Mouse (Mus musculus): Measurements from ENCODE around the gene Dnajc1. TPM values are rescaled to one million over a fixed set of nuclear protein-coding genes. Genes with fewer than 3 reads are reported as not detected.

The Dnajc1 gene
- polyA plus RNA-seq, 1 experiment from 2014 or later: 49.6 TPM

- no peak for ATAC-seq (ENCODE audit: insufficient number of reproducible peaks, insufficient read depth, low FRiP score, low read depth)
- H3K9me3 ChIP-seq (ENCODE audit: control insufficient read depth, low read depth, low read length): no peaks in the 10 kb centered on the region
- no peaks in the 10 kb centered on the region for H3K27me3 ChIP-seq (ENCODE audit: control insufficient read depth, insufficient read depth, low read length)
- no peak overlapping the region for H3K9ac ChIP-seq (replicated peaks; ENCODE audit: low read depth, low read length)
- H3K4me2 ChIP-seq (replicated peaks; ENCODE audit: low read depth, low read length): no peak overlapping the region
- WGBS: 69% methylated on average over 1 of the region's 1 CpGs
- no peaks in the 10 kb centered on the region for H3K4me1 ChIP-seq (ENCODE audit: control insufficient read depth, insufficient read depth, low read length)
- no peak overlapping the region for H3K27ac ChIP-seq (ENCODE audit: low read length)
- H3K36me3 ChIP-seq (ENCODE audit: control insufficient read depth, insufficient read depth, low read length): peaks cover 46% of the 10 kb centered on the region
- no peak overlapping the region for H3K4me3 ChIP-seq (ENCODE audit: low read depth, low read length)
Measured at GRCm38 (mm10) chr2:18201820-18202462, 190.7 kb downstream of the Dnajc1 start.

- Histone ChIP-seq H3K4me2 (replicated peaks; ENCODE audit: low read depth, low read length) (no peak overlapping the region), H3K4me3 (ENCODE audit: low read depth, low read length) (no peak overlapping the region), H3K9ac (replicated peaks; ENCODE audit: low read depth, low read length) (no peak overlapping the region), H3K4me1 (ENCODE audit: control insufficient read depth, insufficient read depth, low read length) (no peaks in the 10 kb centered on the region), H3K36me3 (ENCODE audit: control insufficient read depth, insufficient read depth, low read length) (peaks cover 27% of the 10 kb centered on the region), H3K27me3 (ENCODE audit: control insufficient read depth, insufficient read depth, low read length) (no peaks in the 10 kb centered on the region), H3K27ac (ENCODE audit: low read length) (no peak overlapping the region), H3K9me3 (ENCODE audit: control insufficient read depth, low read depth, low read length) (no peaks in the 10 kb centered on the region)
- ATAC-seq (ENCODE audit: insufficient number of reproducible peaks, insufficient read depth, low FRiP score, low read depth): 0 out of 2 replicates have a peak, but pooled peaks have one; percentile 37
- 56% methylated on average over 3 of the region's 3 CpGs for WGBS
Measured at GRCm38 (mm10) chr2:18195691-18196396, 196.8 kb downstream of the Dnajc1 start.

- H3K9ac ChIP-seq (replicated peaks; ENCODE audit: low read depth, low read length): no peak overlapping the region
- no peaks in the 10 kb centered on the region for H3K27me3 ChIP-seq (ENCODE audit: control insufficient read depth, insufficient read depth, low read length)
- no peaks in the 10 kb centered on the region for H3K9me3 ChIP-seq (ENCODE audit: control insufficient read depth, low read depth, low read length)
- H3K27ac ChIP-seq (ENCODE audit: low read length): no peak overlapping the region
- peaks cover 27% of the 10 kb centered on the region for H3K36me3 ChIP-seq (ENCODE audit: control insufficient read depth, insufficient read depth, low read length)
- 62% methylated on average over 4 of the region's 4 CpGs for WGBS
- no peak overlapping the region for H3K4me3 ChIP-seq (ENCODE audit: low read depth, low read length)
- H3K4me1 ChIP-seq (ENCODE audit: control insufficient read depth, insufficient read depth, low read length): no peaks in the 10 kb centered on the region
- no peak for ATAC-seq (ENCODE audit: insufficient number of reproducible peaks, insufficient read depth, low FRiP score, low read depth)
- no peak overlapping the region for H3K4me2 ChIP-seq (replicated peaks; ENCODE audit: low read depth, low read length)
Measured at GRCm38 (mm10) chr2:18195285-18195684, 197.3 kb downstream of the Dnajc1 start.

GRCm38 (mm10) chr2:18188367-18188766 is 204.3 kb downstream of the Dnajc1 start:
- no peak overlapping the region for H3K4me2 ChIP-seq (replicated peaks; ENCODE audit: low read depth, low read length)
- no peak for ATAC-seq (ENCODE audit: insufficient number of reproducible peaks, insufficient read depth, low FRiP score, low read depth)

GRCm38 (mm10) chr2:18183079-18183478 is 209.6 kb downstream of the Dnajc1 start:
- Histone ChIP-seq H3K27me3 (ENCODE audit: control insufficient read depth, insufficient read depth, low read length) (no peaks in the 10 kb centered on the region), H3K4me3 (ENCODE audit: low read depth, low read length) (no peak overlapping the region), H3K4me2 (replicated peaks; ENCODE audit: low read depth, low read length) (no peak overlapping the region), H3K9me3 (ENCODE audit: control insufficient read depth, low read depth, low read length) (no peaks in the 10 kb centered on the region), H3K27ac (ENCODE audit: low read length) (no peak overlapping the region), H3K4me1 (ENCODE audit: control insufficient read depth, insufficient read depth, low read length) (no peaks in the 10 kb centered on the region), H3K36me3 (ENCODE audit: control insufficient read depth, insufficient read depth, low read length) (peaks cover 15% of the 10 kb centered on the region), H3K9ac (replicated peaks; ENCODE audit: low read depth, low read length) (no peak overlapping the region)
- ATAC-seq (ENCODE audit: insufficient number of reproducible peaks, insufficient read depth, low FRiP score, low read depth): no peak

More at GRCm38 (mm10) chr2:18188367-18188766, 204.3 kb downstream of the Dnajc1 start:
- Histone ChIP-seq H3K27me3 (ENCODE audit: control insufficient read depth, insufficient read depth, low read length) (no peaks in the 10 kb centered on the region), H3K36me3 (ENCODE audit: control insufficient read depth, insufficient read depth, low read length) (peaks cover 30% of the 10 kb centered on the region), H3K9ac (replicated peaks; ENCODE audit: low read depth, low read length) (no peak overlapping the region), H3K4me3 (ENCODE audit: low read depth, low read length) (no peak overlapping the region), H3K27ac (ENCODE audit: low read length) (no peak overlapping the region), H3K9me3 (ENCODE audit: control insufficient read depth, low read depth, low read length) (no peaks in the 10 kb centered on the region), H3K4me1 (ENCODE audit: control insufficient read depth, insufficient read depth, low read length) (no peaks in the 10 kb centered on the region)
- 98% methylated on average over 2 of the region's 2 CpGs for WGBS

DNA sequence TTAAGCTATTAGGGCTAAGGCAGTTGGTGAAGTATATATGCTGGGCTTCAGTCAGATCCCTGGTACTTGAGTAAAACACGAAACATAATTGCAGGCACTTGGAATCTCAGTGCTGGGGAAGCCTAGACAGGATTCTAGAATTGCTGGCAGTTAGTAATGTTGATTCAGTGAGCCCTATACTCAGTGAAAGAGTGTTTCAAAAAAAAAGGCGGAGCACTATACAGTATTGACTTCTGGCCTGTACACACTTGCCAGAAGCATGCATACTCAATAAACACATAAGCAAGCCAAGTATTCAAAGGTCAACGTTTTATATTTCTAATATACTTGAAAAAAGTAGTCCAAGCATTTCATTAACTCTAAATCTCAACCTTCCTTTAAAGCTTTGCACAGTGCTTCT is 211.0 kb downstream of the Dnajc1 start:
- H3K4me3 ChIP-seq (ENCODE audit: low read depth, low read length): no peak overlapping the region
- no peaks in the 10 kb centered on the region for H3K9me3 ChIP-seq (ENCODE audit: control insufficient read depth, low read depth, low read length)
- no peak overlapping the region for H3K9ac ChIP-seq (replicated peaks; ENCODE audit: low read depth, low read length)
- H3K27ac ChIP-seq (ENCODE audit: low read length): no peak overlapping the region
- WGBS: 84% methylated on average over 3 of the region's 3 CpGs
- no peaks in the 10 kb centered on the region for H3K27me3 ChIP-seq (ENCODE audit: control insufficient read depth, insufficient read depth, low read length)
- ATAC-seq (ENCODE audit: insufficient number of reproducible peaks, insufficient read depth, low FRiP score, low read depth): no peak
- no peak overlapping the region for H3K4me2 ChIP-seq (replicated peaks; ENCODE audit: low read depth, low read length)
- no peaks in the 10 kb centered on the region for H3K4me1 ChIP-seq (ENCODE audit: control insufficient read depth, insufficient read depth, low read length)
- H3K36me3 ChIP-seq (ENCODE audit: control insufficient read depth, insufficient read depth, low read length): peaks cover 14% of the 10 kb centered on the region

GRCm38 (mm10) chr2:18180323-18180722 is 212.3 kb downstream of the Dnajc1 start:
- no peak for ATAC-seq (ENCODE audit: insufficient number of reproducible peaks, insufficient read depth, low FRiP score, low read depth)
- no peaks in the 10 kb centered on the region for H3K4me1 ChIP-seq (ENCODE audit: control insufficient read depth, insufficient read depth, low read length)
- no peak overlapping the region for H3K4me3 ChIP-seq (ENCODE audit: low read depth, low read length)
- WGBS: 93% methylated on average over 5 of the region's 5 CpGs
- H3K36me3 ChIP-seq (ENCODE audit: control insufficient read depth, insufficient read depth, low read length): peaks cover 21% of the 10 kb centered on the region
- no peak overlapping the region for H3K9ac ChIP-seq (replicated peaks; ENCODE audit: low read depth, low read length)
- H3K4me2 ChIP-seq (replicated peaks; ENCODE audit: low read depth, low read length): no peak overlapping the region
- no peak overlapping the region for H3K27ac ChIP-seq (ENCODE audit: low read length)
- H3K27me3 ChIP-seq (ENCODE audit: control insufficient read depth, insufficient read depth, low read length): no peaks in the 10 kb centered on the region
- no peaks in the 10 kb centered on the region for H3K9me3 ChIP-seq (ENCODE audit: control insufficient read depth, low read depth, low read length)

DNA sequence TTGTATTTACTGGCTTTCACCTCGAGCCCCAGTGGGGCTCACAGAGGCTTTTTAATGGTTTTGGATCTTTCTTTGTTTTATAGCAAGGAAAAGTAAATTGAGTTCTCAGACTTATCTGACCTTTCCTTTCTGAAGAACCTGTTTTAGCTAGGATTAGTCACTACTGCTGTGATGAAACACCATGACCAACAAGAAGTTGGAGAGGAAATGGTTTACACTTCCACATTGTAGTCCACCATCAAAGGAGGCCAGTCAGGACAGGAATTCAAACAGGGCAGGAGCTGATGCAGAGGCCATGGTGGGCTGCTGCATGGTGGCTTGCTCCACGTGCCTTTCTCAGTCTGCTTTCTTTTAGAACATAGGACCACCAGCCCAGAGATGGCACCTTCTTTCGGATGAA is 216.4 kb downstream of the Dnajc1 start:
- Histone ChIP-seq H3K4me3 (ENCODE audit: low read depth, low read length) (no peak overlapping the region), H3K27ac (ENCODE audit: low read length) (no peak overlapping the region), H3K4me2 (replicated peaks; ENCODE audit: low read depth, low read length) (no peak overlapping the region), H3K36me3 (ENCODE audit: control insufficient read depth, insufficient read depth, low read length) (peaks cover 20% of the 10 kb centered on the region), H3K4me1 (ENCODE audit: control insufficient read depth, insufficient read depth, low read length) (no peaks in the 10 kb centered on the region), H3K9me3 (ENCODE audit: control insufficient read depth, low read depth, low read length) (no peaks in the 10 kb centered on the region), H3K27me3 (ENCODE audit: control insufficient read depth, insufficient read depth, low read length) (no peaks in the 10 kb centered on the region), H3K9ac (replicated peaks; ENCODE audit: low read depth, low read length) (no peak overlapping the region)
- no peak for ATAC-seq (ENCODE audit: insufficient number of reproducible peaks, insufficient read depth, low FRiP score, low read depth)
- 82% methylated on average over 3 of the region's 3 CpGs for WGBS

Data from stomach, embryonic 14.5 days (tissue).